In genomic region chr11:61553015-61553754, GRCm38 (mm10) we compare ENCODE assay signal across 17 mouse cellular contexts. TPM values are rescaled to one million over a fixed set of nuclear protein-coding genes. Genes with fewer than 3 reads are reported as not detected.
DNase-seq lines count a peak whose midpoint lies in the region; ATAC-seq lines count a peak whose summit lies in the region.
"Had no signal": no experiment of that assay in that cellular context is flagged by ENCODE, and none has a peak within 500 bp of the region (broad histone marks: within the 10 kb centered on the region; RNA-seq: fewer than 3 reads in every experiment).

No protein-coding gene starts in this region.

- no peak overlapping the region for H3K4me2 ChIP-seq in hindbrain, embryonic 13.5 days
- H3K4me2 ChIP-seq in hindbrain, embryonic 14.5 days (replicated peaks), result no peak overlapping the region
- no peak overlapping the region for H3K4me2 ChIP-seq in neural tube, embryonic 15.5 days
- H3K4me2 ChIP-seq: embryonic facial prominence, embryonic 12.5 days; heart, embryonic 12.5 days; midbrain, embryonic 15.5 days; stomach, embryonic 15.5 days had no signal

- H3K9me3 ChIP-seq in hindbrain, embryonic 13.5 days, result no peaks in the 10 kb centered on the region
- no peaks in the 10 kb centered on the region for H3K9me3 ChIP-seq in hindbrain, embryonic 14.5 days (ENCODE audit: control insufficient read depth, low read length)
- no peaks in the 10 kb centered on the region for H3K9me3 ChIP-seq in neural tube, embryonic 15.5 days (replicated peaks)
- H3K9me3 ChIP-seq: embryonic facial prominence, embryonic 12.5 days; heart, embryonic 12.5 days; midbrain, embryonic 15.5 days; stomach, embryonic 15.5 days had no signal

- peaks cover 14% of the 10 kb centered on the region for H3K4me1 ChIP-seq in hindbrain, embryonic 13.5 days (replicated peaks)
- H3K4me1 ChIP-seq in hindbrain, embryonic 14.5 days (replicated peaks; ENCODE audit: control insufficient read depth, insufficient read depth, low read length), result peaks cover 4% of the 10 kb centered on the region; the same call in 1 of the 2 replicates
- peaks cover 14% of the 10 kb centered on the region; the same call in 1 of the 2 replicates for H3K4me1 ChIP-seq in neural tube, embryonic 15.5 days
- H3K4me1 ChIP-seq: midbrain, embryonic 15.5 days; stomach, embryonic 15.5 days had no signal

- 77% methylated on average over 3 of the region's 3 CpGs for WGBS in hindbrain, embryonic 13.5 days
- WGBS in hindbrain, embryonic 14.5 days, result 61% methylated on average over 3 of the region's 3 CpGs
- 79% methylated on average over 3 of the region's 3 CpGs for WGBS in neural tube, embryonic 15.5 days

- H3K27me3 ChIP-seq in hindbrain, embryonic 13.5 days, result no peaks in the 10 kb centered on the region
- no peaks in the 10 kb centered on the region for H3K27me3 ChIP-seq in hindbrain, embryonic 14.5 days (ENCODE audit: control insufficient read depth, insufficient read depth, low read length)
- H3K27me3 ChIP-seq in neural tube, embryonic 15.5 days (replicated peaks), result no peaks in the 10 kb centered on the region
- H3K27me3 ChIP-seq: embryonic facial prominence, embryonic 12.5 days; heart, embryonic 12.5 days; midbrain, embryonic 15.5 days; stomach, embryonic 15.5 days had no signal

- H3K9ac ChIP-seq in hindbrain, embryonic 13.5 days, result no peak overlapping the region
- no peak overlapping the region for H3K9ac ChIP-seq in hindbrain, embryonic 14.5 days
- no peak overlapping the region for H3K9ac ChIP-seq in neural tube, embryonic 15.5 days (replicated peaks)
- H3K9ac ChIP-seq: embryonic facial prominence, embryonic 12.5 days; heart, embryonic 12.5 days; midbrain, embryonic 15.5 days; stomach, embryonic 15.5 days had no signal

- no peak for ATAC-seq in hindbrain, embryonic 13.5 days (ENCODE audit: low FRiP score)
- no peak for ATAC-seq in hindbrain, embryonic 14.5 days (ENCODE audit: low FRiP score)
- ATAC-seq in neural tube, embryonic 15.5 days (ENCODE audit: low FRiP score), result no peak
- ATAC-seq: midbrain, embryonic 15.5 days had no signal

- no peaks in the 10 kb centered on the region for H3K36me3 ChIP-seq in hindbrain, embryonic 13.5 days
- H3K36me3 ChIP-seq in hindbrain, embryonic 14.5 days (replicated peaks; ENCODE audit: control insufficient read depth, insufficient read depth), result no peaks in the 10 kb centered on the region
- no peaks in the 10 kb centered on the region for H3K36me3 ChIP-seq in neural tube, embryonic 15.5 days
- H3K36me3 ChIP-seq: embryonic facial prominence, embryonic 12.5 days; midbrain, embryonic 15.5 days; stomach, embryonic 15.5 days had no signal

- DNase-seq in adrenal gland, postnatal 10 days, result peak; percentile 25
- no peak for DNase-seq in adrenal gland, adult 8-10 months
- no peak for DNase-seq in hindbrain, embryonic 14.5 days (ENCODE audit: low spot score)
- peak; percentile 36 for DNase-seq in Muller cell, postnatal 12 days (ENCODE audit: inconsistent ontology term)
- peak; percentile 75 for DNase-seq in cerebellum, adult 9-10 months
- no peak for DNase-seq in urinary bladder, postnatal 14 days (ENCODE audit: low spot score)
- DNase-seq: adrenal gland, postnatal 25 days; kidney, adult 9 months; kidney, postnatal 36 days; lung, adult 2 months; thymus, adult 2 months had no signal

- no peak overlapping the region for H3K4me3 ChIP-seq in hindbrain, embryonic 13.5 days
- no peak overlapping the region for H3K4me3 ChIP-seq in hindbrain, embryonic 14.5 days (replicated peaks; ENCODE audit: low read length)
- H3K4me3 ChIP-seq in neural tube, embryonic 15.5 days (replicated peaks), result no peak overlapping the region
- H3K4me3 ChIP-seq: embryonic facial prominence, embryonic 12.5 days; heart, embryonic 12.5 days; midbrain, embryonic 15.5 days; stomach, embryonic 15.5 days had no signal

- H3K27ac ChIP-seq in hindbrain, embryonic 13.5 days, result peak overlapping the region; percentile 18; the same call in 1 of the 2 replicates
- H3K27ac ChIP-seq in hindbrain, embryonic 14.5 days, result no peak overlapping the region; the same call in 1 of the 2 replicates
- no peak overlapping the region for H3K27ac ChIP-seq in neural tube, embryonic 15.5 days (replicated peaks)
- H3K27ac ChIP-seq: embryonic facial prominence, embryonic 12.5 days; midbrain, embryonic 15.5 days; stomach, embryonic 15.5 days had no signal

RNA-seq across cellular contexts. Expression of gene Epn2, which starts 26.3 kb away (rescaled TPM):
- 10 to 100 TPM; 32.2 to 36.8 TPM for total RNA-seq in adrenal gland, postnatal 10 days (2021)
- total RNA-seq in adrenal gland, adult 8-10 months (2022), result 10 to 100 TPM; 27.6 to 47.1 (median 35.7) TPM
- polyA plus RNA-seq in hindbrain, embryonic 13.5 days (2015; fragmentation: Nextera tagmentation; extraction: Ambion mirVana), result 48.1 and 56.5 TPM in 2 replicates
- polyA plus RNA-seq in hindbrain, embryonic 14.5 days (2014; fragmentation: Nextera tagmentation; extraction: Ambion mirVana), result 65.6 and 80.9 TPM in 2 replicates
- polyA plus RNA-seq in neural tube, embryonic 15.5 days (2015; fragmentation: Nextera tagmentation; extraction: Ambion mirVana), result 55.7 and 60.1 TPM in 2 replicates

RNA-seq across cellular contexts. Expression of gene B9d1, which starts 48.2 kb away (rescaled TPM):
- total RNA-seq in adrenal gland, postnatal 10 days (2021), result 10 to 100 TPM; 14.3 to 17.0 TPM
- total RNA-seq in adrenal gland, adult 8-10 months (2022), result 10 to 100 TPM; 16.5 to 31.6 (median 25.2) TPM
- 41.0 and 43.4 TPM in 2 replicates for polyA plus RNA-seq in hindbrain, embryonic 13.5 days (2015; fragmentation: Nextera tagmentation; extraction: Ambion mirVana)
- polyA plus RNA-seq in hindbrain, embryonic 14.5 days (2014; fragmentation: Nextera tagmentation; extraction: Ambion mirVana), result 26.5 and 37.4 TPM in 2 replicates
- polyA plus RNA-seq in neural tube, embryonic 15.5 days (2015; fragmentation: Nextera tagmentation; extraction: Ambion mirVana), result 28.6 and 31.2 TPM in 2 replicates

RNA-seq across cellular contexts. Expression of gene Mapk7, which starts 59.0 kb away (rescaled TPM):
- 10 to 100 TPM; 15.7 to 16.5 TPM for total RNA-seq in adrenal gland, postnatal 10 days (2021)
- 10 to 100 TPM; 15.2 to 22.1 (median 20.4) TPM for total RNA-seq in adrenal gland, adult 8-10 months (2022)
- 78.3 and 82.6 TPM in 2 replicates for polyA plus RNA-seq in hindbrain, embryonic 13.5 days (2015; fragmentation: Nextera tagmentation; extraction: Ambion mirVana)
- 57.9 and 61.6 TPM in 2 replicates for polyA plus RNA-seq in hindbrain, embryonic 14.5 days (2014; fragmentation: Nextera tagmentation; extraction: Ambion mirVana)
- 65.9 and 67.7 TPM in 2 replicates for polyA plus RNA-seq in neural tube, embryonic 15.5 days (2015; fragmentation: Nextera tagmentation; extraction: Ambion mirVana)

Comparison
In these comparisons a context has a peak if more than half of its experiments do, and no peak if none do; other contexts are left out.
1. DNase-seq: peak in adrenal gland, postnatal 10 days (single experiment), Muller cell, postnatal 12 days (single experiment) and cerebellum, adult 9-10 months (single experiment); none in adrenal gland, adult 8-10 months (single experiment), hindbrain, embryonic 14.5 days (single experiment) and urinary bladder, postnatal 14 days (single experiment).